Mouse (Mus musculus): ENCODE results near the gene Ptprg.

DNA sequence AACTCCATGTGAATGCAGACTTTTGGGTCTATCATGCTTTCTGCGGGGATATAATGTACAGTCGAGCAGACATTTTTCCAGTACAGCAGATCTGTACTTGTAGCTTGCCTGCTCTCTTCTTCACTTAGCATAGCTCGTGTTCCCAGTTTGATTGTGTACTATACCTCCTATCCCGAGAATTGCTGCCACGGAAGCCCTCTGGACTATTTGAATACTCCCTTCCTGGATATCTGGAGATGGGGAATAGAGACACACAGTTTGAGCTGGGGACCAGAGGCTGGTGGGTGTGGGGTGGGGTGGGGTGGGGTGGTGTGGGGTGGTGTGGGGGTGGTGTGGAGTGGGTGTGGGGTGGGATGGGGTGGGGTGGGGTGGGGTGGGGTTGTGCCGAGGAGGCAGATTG lies 263.9 kb downstream of the Ptprg start:
- TF ChIP-seq CTCF (IDR thresholded peaks at IDR 0.05; ENCODE audit: control insufficient read depth, insufficient read depth, insufficient replicate concordance, low read depth, low read length): no peak
- no peak for TF ChIP-seq POLR2A (IDR thresholded peaks at IDR 0.05; ENCODE audit: control insufficient read depth, low read depth, low read length)
